Mouse (Mus musculus) forebrain, postnatal 0 days (tissue): ENCODE measurements around the gene Gnas. TPM values are rescaled to one million over a fixed set of nuclear protein-coding genes. Genes with fewer than 3 reads are reported as not detected.

Source experiments
- ATAC-seq: fragments of 200-750 bp; cut with Nextera tagmentation; 2 replicates; pipeline ENCODE4 v1.8.0; 2017; ENCODE audit warnings: mild to moderate bottlenecking, moderate library complexity
- DNase-seq: peaks from one replicate; pipeline ENCODE4 v3.0.0-alpha.2; 2015
- H3K27ac ChIP-seq: fragments of 300-500 bp; sonication (generic); 2 replicates; pipeline ENCODE4 v1.5.1; 2014; ENCODE audit warnings: low read depth, mild to moderate bottlenecking, antibody characterized with exemption, low read length, moderate library complexity, mixed read lengths
- H3K27me3 ChIP-seq: fragments of 300-500 bp; sonication (generic); 2 replicates; pipeline ENCODE4 v1.6.1; 2014; ENCODE audit warnings: mild to moderate bottlenecking, low read length, mixed read lengths; ENCODE audit not compliant: insufficient read depth
- H3K36me3 ChIP-seq: fragments of 300-500 bp; sonication (generic); 2 replicates; pipeline ENCODE4 v1.6.1; 2014; ENCODE audit warnings: mild to moderate bottlenecking, moderate library complexity; ENCODE audit not compliant: insufficient read depth
- H3K4me1 ChIP-seq: fragments of 300-500 bp; sonication (generic); 2 replicates; pipeline ENCODE4 v1.6.1; 2014; ENCODE audit warnings: antibody characterized with exemption; ENCODE audit not compliant: insufficient read depth
- H3K4me2 ChIP-seq: fragments of 300-500 bp; sonication (generic); 2 replicates; pipeline ENCODE4 v1.6.1; 2014; ENCODE audit warnings: low read depth, mild to moderate bottlenecking, moderate library complexity
- H3K4me3 ChIP-seq: fragments of 300-500 bp; sonication (generic); 2 replicates; pipeline ENCODE4 v1.5.1; 2014; ENCODE audit warnings: low read depth, low read length, mixed read lengths
- H3K9ac ChIP-seq: fragments of 300-500 bp; sonication (generic); 2 replicates; pipeline ENCODE4 v1.6.1; 2014; ENCODE audit warnings: mild to moderate bottlenecking
- H3K9me3 ChIP-seq: fragments of 300-500 bp; sonication (generic); 2 replicates; pipeline ENCODE4 v1.6.1; 2016; ENCODE audit warnings: low read length
- CTCF ChIP-seq: sonication (generic); IDR thresholded peaks from 2 replicates; pipeline ENCODE4 v1.5.1; 2016; ENCODE audit warnings: antibody characterized with exemption, control low read depth, low read depth
- WGBS: fragments of 180-500 bp; shearing (Covaris S2); extraction: QIAGEN DNeasy Blood & Tissue Kit; methylation state at CpG from one replicate; pipeline ENCODE4 v1.1.7; 2014; 5-methylcytosine and 5-hydroxymethylcytosine counted together
- polyA plus RNA-seq: library from polyadenylated mRNA; unstranded; fragments of >200 nt; fragmentation: Nextera tagmentation; extraction: Ambion mirVana; gene quantifications from 2 replicates; pipeline ENCODE4 v1.2.1, GENCODE M21; 2015
- total RNA-seq: library from RNA; depleted of rRNA; stranded (reverse); fragments of >200 nt; gene quantifications from 2 replicates; pipeline ENCODE4 v1.2.3, GENCODE M21; 2014

Gnas gene
- total and polyA plus RNA-seq, 2 experiments from 2014 or later, result 1,512 to 1,604 TPM

DNA sequence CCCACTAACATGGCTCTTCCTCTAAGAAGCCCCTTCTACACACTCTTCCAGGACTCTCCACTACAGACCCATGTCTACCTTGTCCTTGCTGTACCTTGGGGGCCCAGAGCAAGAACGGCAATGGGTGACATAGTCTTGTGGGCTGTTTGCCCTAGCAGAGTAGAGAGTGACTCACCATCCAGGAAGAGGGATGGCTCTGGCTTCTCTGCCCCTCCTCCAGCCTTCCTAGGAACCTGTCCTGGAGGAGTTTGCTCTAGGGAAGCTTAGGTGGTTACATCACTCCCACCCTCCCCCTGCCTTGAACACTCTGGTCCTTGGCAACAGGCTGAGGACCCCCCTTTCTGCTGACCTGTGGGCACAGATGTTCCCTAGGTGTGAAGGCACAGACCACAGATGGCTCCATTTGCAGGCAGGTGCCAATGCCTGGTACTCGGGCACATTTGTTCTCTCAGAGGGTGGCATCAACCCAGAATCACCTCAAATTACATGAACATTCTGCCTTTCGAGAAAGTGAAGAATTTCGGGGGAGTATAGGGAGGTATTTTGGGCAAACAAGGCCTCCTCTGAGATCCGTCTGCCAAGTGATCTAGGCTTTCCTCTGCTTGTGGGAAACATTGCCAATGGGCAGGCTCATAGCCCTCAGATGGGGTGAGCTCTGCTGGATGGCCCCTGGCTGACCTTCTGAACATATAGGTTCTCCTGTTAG lies 20.9 kb upstream of the Gnas start:
- no peaks in the 10 kb centered on the region for H3K9me3 ChIP-seq
- no peaks in the 10 kb centered on the region for H3K27me3 ChIP-seq
- 83% methylated on average over 5 of the region's 5 CpGs for WGBS
- no peak overlapping the region for H3K27ac ChIP-seq
- no peak for TF ChIP-seq CTCF
- H3K36me3 ChIP-seq, result peaks cover 14% of the 10 kb centered on the region
- no peak overlapping the region for H3K4me3 ChIP-seq
- ATAC-seq (no peak), DNase-seq (no peak)
- no peaks in the 10 kb centered on the region for H3K4me1 ChIP-seq
- H3K4me2 ChIP-seq, result no peak overlapping the region
- H3K9ac ChIP-seq, result no peak overlapping the region

DNA sequence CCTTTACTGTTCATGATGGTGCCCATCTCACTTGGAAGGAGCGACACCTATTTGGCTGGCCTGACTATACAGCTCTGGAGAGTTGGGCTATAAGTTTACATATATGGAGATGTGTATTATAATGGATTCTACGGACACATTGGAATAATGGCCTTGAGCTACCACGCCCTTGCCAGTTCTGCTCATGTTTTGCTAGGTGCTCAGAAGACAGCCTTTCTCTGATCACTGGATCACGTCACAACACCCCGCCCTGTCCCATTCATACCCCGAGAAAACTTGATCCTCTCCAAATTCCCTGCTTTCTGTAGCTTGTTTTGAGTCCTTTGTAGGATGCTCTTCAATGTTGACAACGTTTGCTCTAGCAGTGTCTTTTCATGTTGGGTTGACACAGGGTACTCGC lies 19.9 kb upstream of the Gnas start:
- Histone ChIP-seq H3K4me1 (no peaks in the 10 kb centered on the region), H3K36me3 (peaks cover 14% of the 10 kb centered on the region), H3K4me3 (no peak overlapping the region), H3K4me2 (no peak overlapping the region), H3K27me3 (no peaks in the 10 kb centered on the region), H3K9ac (no peak overlapping the region), H3K27ac (no peak overlapping the region), H3K9me3 (no peaks in the 10 kb centered on the region)
- whole genome bisulfite sequencing, result 80% methylated on average over 8 of the region's 8 CpGs
- TF ChIP-seq CTCF, result no peak
- DNase-seq (no peak), ATAC-seq (no peak)

DNA sequence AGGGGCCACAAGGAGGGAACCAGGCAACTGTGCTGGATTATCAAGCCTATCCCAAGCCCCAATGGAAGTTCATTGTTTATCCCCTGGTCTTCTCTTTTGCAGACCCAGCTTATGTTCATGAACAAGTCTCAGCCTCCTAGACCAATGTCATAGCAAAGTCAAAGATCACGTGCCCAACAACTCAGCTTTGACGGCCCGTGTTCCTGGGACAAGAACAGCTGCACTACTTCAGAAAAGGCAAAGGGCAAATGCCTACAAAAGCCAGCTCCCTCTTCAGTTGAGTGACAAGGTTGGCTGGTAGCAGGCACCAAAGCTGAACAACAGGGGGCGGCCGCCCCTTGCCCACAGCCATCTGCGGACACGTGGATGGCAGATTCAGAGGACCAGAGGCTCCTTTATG lies 13.7 kb upstream of the Gnas start:
- Histone ChIP-seq H3K36me3 (peaks cover 14% of the 10 kb centered on the region), H3K4me3 (no peak overlapping the region), H3K27me3 (no peaks in the 10 kb centered on the region), H3K4me2 (no peak overlapping the region), H3K9me3 (no peaks in the 10 kb centered on the region), H3K4me1 (no peaks in the 10 kb centered on the region), H3K9ac (no peak overlapping the region), H3K27ac (no peak overlapping the region)
- DNase-seq (no peak), ATAC-seq (no peak)
- TF ChIP-seq CTCF, result no peak
- 90% methylated on average over 7 of the region's 7 CpGs for WGBS

DNA sequence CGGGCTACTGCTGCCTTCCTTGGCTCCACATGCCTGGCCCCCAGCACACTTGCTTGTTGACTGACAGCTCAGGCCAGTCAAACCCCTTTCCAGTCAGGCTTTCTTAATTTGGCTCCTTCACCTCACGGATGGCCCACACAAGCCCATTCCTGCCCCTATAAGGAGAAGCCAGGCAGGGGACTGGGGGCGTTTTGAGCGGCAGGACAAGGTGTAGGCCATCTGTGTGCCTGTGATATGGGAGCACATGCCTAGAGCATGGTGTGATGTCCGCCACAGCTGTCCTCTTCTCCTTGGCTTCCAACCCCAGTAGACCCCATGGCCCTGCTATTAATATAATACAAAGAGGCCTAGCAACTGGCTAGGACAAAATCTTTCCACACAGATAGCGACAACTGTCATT lies 12.7 kb upstream of the Gnas start:
- 89% methylated on average over 6 of the region's 6 CpGs for WGBS
- no peak for TF ChIP-seq CTCF

DNA sequence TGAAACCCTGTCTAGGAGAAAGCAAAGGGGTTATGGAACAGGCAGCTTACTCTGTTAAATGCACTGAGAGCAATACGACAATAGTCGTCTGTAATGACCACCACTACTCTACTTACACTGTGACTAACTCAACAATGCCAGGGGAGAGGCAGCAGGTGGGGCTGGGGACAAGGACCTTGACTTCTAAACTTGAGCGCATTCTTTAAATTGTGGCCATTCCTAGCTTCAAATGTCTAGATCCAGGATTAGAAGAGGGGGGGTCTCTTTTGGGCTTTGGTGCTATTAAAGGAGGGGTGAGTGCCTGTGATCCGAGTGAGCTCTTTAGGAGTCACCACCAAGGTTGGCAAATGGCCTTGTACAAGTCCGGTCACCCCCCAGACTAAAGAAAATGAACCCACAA lies 11.0 kb upstream of the Gnas start:
- Histone ChIP-seq H3K27me3 (no peaks in the 10 kb centered on the region), H3K4me1 (no peaks in the 10 kb centered on the region), H3K36me3 (no peaks in the 10 kb centered on the region), H3K9ac (no peak overlapping the region), H3K9me3 (no peaks in the 10 kb centered on the region), H3K4me2 (no peak overlapping the region), H3K27ac (no peak overlapping the region), H3K4me3 (no peak overlapping the region)
- ATAC-seq (no peak), DNase-seq (no peak)
- no peak for TF ChIP-seq CTCF
- 88% methylated on average over 5 of the region's 5 CpGs for WGBS

More for the DNA sequence above, 12.7 kb upstream of the Gnas start:
- no peak overlapping the region for H3K4me3 ChIP-seq
- DNase-seq (no peak), ATAC-seq (no peak)
- peaks cover 14% of the 10 kb centered on the region for H3K36me3 ChIP-seq
- no peaks in the 10 kb centered on the region for H3K4me1 ChIP-seq
- no peaks in the 10 kb centered on the region for H3K9me3 ChIP-seq
- no peaks in the 10 kb centered on the region for H3K27me3 ChIP-seq
- no peak overlapping the region for H3K9ac ChIP-seq
- no peak overlapping the region for H3K27ac ChIP-seq
- no peak overlapping the region for H3K4me2 ChIP-seq

DNA sequence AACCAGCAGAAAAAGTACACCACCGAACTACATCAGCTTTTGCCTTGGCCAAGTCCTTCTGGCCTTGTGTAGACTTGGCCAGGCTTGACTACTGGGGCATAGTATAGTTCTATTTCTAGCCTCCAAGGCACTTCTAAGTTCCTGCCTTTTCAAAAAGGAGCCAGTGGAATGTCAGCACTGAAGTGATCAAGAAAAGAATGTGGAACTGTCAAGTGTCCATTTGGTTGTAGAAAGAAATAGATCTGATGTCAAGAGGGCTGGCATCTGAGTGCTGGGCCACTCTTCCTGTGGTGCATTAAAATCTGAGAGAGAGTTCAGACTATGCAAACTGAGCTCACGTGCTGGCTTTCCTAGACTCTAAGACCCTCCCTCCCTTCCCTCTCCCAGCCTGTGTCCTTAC lies 10.2 kb upstream of the Gnas start:
- Histone ChIP-seq H3K9me3 (no peaks in the 10 kb centered on the region), H3K36me3 (no peaks in the 10 kb centered on the region), H3K4me1 (no peaks in the 10 kb centered on the region), H3K4me2 (no peak overlapping the region), H3K4me3 (no peak overlapping the region), H3K9ac (no peak overlapping the region), H3K27ac (no peak overlapping the region), H3K27me3 (no peaks in the 10 kb centered on the region)
- WGBS, result 91% methylated on average over 2 of the region's 2 CpGs
- ATAC-seq, result no peak
- no peak for DNase-seq
- TF ChIP-seq CTCF, result no peak

DNA sequence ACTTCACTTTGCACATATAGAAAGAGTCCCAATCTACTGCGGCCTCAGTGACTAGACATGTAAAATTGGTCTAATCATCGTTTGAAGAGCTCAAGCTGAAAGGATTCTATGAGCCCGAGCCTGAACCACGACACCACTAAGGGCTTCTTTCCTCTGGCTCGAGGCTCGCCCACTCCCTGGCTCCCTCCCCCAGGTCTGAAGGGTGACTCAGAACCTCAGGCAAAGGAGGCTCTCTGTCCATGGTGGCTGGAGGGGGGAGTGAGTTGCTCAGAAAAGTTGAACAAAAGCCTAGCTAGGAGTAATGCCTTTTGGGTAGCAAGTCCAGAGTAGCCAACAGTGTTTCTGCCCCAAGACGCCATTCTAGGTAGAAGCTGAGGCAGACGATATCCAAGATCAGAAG lies 4.3 kb upstream of the Gnas start:
- ATAC-seq (no peak), DNase-seq (no peak)
- Histone ChIP-seq H3K27ac (no peak overlapping the region), H3K4me2 (no peak overlapping the region), H3K4me1 (no peaks in the 10 kb centered on the region), H3K9me3 (no peaks in the 10 kb centered on the region), H3K4me3 (no peak overlapping the region), H3K9ac (no peak overlapping the region), H3K36me3 (peaks cover 22% of the 10 kb centered on the region), H3K27me3 (peaks cover 20% of the 10 kb centered on the region)
- whole genome bisulfite sequencing, result 64% methylated on average over 8 of the region's 8 CpGs
- TF ChIP-seq CTCF, result no peak
